Mouse (Mus musculus): ENCODE measurements around the gene Frem1. TPM values are rescaled to one million over a fixed set of nuclear protein-coding genes. Genes with fewer than 3 reads are reported as not detected.

The Frem1 gene
- polyA plus RNA-seq, 1 experiment from 2014 or later: 18.2 TPM

DNA sequence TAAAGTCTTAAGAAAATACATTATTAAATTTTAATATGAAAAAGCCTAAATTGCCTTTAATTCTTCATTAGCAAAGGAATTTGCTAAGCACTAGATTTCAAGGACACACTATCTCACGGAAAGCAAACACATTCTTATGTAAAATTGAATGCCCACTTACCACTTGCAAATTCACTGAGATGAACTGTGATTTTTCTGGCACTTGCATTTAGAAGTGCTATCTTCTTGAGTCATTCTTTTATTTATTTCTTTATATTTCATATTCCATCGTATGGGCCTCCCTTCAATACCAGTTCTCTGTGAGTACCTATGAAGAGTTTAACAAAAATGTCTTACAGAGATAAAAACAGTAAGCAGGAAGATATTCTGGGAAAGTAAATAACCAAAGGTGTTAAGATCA, 198.3 kb downstream of the Frem1 start:
- Histone ChIP-seq H3K4me3 (ENCODE audit: low read depth, low read length) (no peak overlapping the region), H3K9me3 (ENCODE audit: control insufficient read depth, low read length) (no peaks in the 10 kb centered on the region), H3K9ac (ENCODE audit: low read length) (no peak overlapping the region), H3K36me3 (ENCODE audit: control insufficient read depth, insufficient read depth, low read length) (no peaks in the 10 kb centered on the region), H3K27me3 (replicated peaks; ENCODE audit: control insufficient read depth, insufficient read depth, low read length) (no peaks in the 10 kb centered on the region), H3K4me1 (replicated peaks; ENCODE audit: control insufficient read depth, insufficient read depth, low read length) (peaks cover 7% of the 10 kb centered on the region; the same call in 1 of the 2 replicates), H3K4me2 (ENCODE audit: low read length) (no peak overlapping the region), H3K27ac (ENCODE audit: low read depth) (no peak overlapping the region)
- 83% methylated on average over 2 of the region's 2 CpGs for WGBS
- ATAC-seq (replicated peaks; ENCODE audit: low FRiP score, low TSS enrichment, low read depth) (no peak), DNase-seq (ENCODE audit: low spot score) (no peak)

DNA sequence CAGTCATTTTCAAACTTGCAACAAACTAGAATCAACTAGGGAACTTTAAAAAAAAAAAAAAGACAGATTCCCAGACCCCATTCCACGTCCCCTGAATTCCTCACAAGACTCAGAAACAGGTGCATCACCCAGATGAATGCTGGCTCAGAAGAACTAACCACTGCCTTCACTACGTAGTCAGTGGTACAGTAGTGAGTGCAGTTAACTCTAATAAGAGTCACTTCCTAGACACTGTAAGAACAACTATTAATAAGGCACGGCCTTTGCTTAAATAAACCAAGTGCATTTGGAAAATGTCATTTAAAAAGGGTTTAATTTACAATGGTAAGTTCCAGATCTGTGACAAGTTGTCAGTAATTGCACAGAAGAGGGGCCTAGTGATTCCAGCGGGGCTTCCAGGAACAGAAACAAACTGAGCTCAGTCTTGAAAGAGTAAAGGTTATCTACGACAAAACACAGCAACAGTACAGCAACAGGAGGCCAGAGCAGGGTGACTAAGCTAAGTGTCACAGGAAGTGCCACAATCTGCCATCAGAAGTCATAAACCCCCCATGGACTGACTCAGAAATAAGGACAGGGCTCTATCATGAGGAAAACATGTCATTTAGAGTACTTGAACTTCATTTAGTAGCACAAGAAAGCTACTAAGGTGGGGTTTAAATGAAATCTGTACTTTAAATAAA, 203.4 kb downstream of the Frem1 start:
- H3K4me1 ChIP-seq (replicated peaks; ENCODE audit: control insufficient read depth, insufficient read depth, low read length): no peaks in the 10 kb centered on the region
- peaks cover 9% of the 10 kb centered on the region; the same call in 1 of the 2 replicates for H3K36me3 ChIP-seq (ENCODE audit: control insufficient read depth, insufficient read depth, low read length)
- H3K27me3 ChIP-seq (replicated peaks; ENCODE audit: control insufficient read depth, insufficient read depth, low read length): no peaks in the 10 kb centered on the region
- no peak overlapping the region for H3K9ac ChIP-seq (ENCODE audit: low read length)
- no peak overlapping the region for H3K27ac ChIP-seq (ENCODE audit: low read depth)
- no peaks in the 10 kb centered on the region for H3K9me3 ChIP-seq (ENCODE audit: control insufficient read depth, low read length)
- no peak overlapping the region for H3K4me2 ChIP-seq (ENCODE audit: low read length)
- no peak for ATAC-seq (replicated peaks; ENCODE audit: low FRiP score, low TSS enrichment, low read depth)
- 48% methylated on average over 5 of the region's 5 CpGs for WGBS
- DNase-seq (ENCODE audit: low spot score): no peak
- H3K4me3 ChIP-seq (ENCODE audit: low read depth, low read length): no peak overlapping the region

Other genes with a start within 250 kb of the Frem1 start
- gene Zdhhc21, start 192.4 kb downstream of the Frem1 start, polyA plus RNA-seq (2014; fragmentation: Nextera tagmentation; extraction: Ambion mirVana): 15.4 and 17.3 TPM in 2 replicates
- gene Cer1, start 167.2 kb downstream of the Frem1 start, polyA plus RNA-seq (2014; fragmentation: Nextera tagmentation; extraction: Ambion mirVana): 0.09 and 0.16 TPM in 2 replicates

Measured in intestine, embryonic 14.5 days (tissue).